In genomic region chr9:35061446-35061845, GRCm38 (mm10) we compare ENCODE assay signal across 9 mouse cellular contexts. TPM values are rescaled to one million over a fixed set of nuclear protein-coding genes. Genes with fewer than 3 reads are reported as not detected.
DNase-seq lines count a peak whose midpoint lies in the region.
"Had no signal": no experiment of that assay in that cellular context is flagged by ENCODE, and none has a peak within 500 bp of the region (broad histone marks: within the 10 kb centered on the region; RNA-seq: fewer than 3 reads in every experiment).

No protein-coding gene starts in this region.

- DNase-seq in cerebellum, adult 9-10 months, result peak; percentile 47
- DNase-seq in cerebellum, adult 11 months, result no peak
- DNase-seq in kidney, postnatal 14 days, result peak; percentile 3
- DNase-seq in kidney, postnatal 36 days, result no peak
- peak; percentile 15 to 17 for DNase-seq in urinary bladder, postnatal 4 days (ENCODE audit: low spot score in 2 of 2)
- no peak for DNase-seq in urinary bladder, postnatal 25 days (ENCODE audit: low spot score)
- no peak for DNase-seq in layer of hippocampus, postnatal 36 days
- no peak for DNase-seq in layer of hippocampus, adult 11-12 months (ENCODE audit: low spot score)
- DNase-seq: kidney, postnatal 10 days had no signal

RNA-seq across cellular contexts. Expression of gene St3gal4, which starts 57.6 kb away (rescaled TPM):
- 10 to 100 TPM; 25.0 to 25.7 TPM for total RNA-seq in layer of hippocampus, postnatal 36 days (2021)

Comparison
In these comparisons a context has a peak if more than half of its experiments do, and no peak if none do; other contexts are left out.
1. DNase-seq: peak in cerebellum, adult 9-10 months (single experiment), kidney, postnatal 14 days (single experiment) and urinary bladder, postnatal 4 days (2 of 2); none in cerebellum, adult 11 months (single experiment), kidney, postnatal 36 days (0 of 2), urinary bladder, postnatal 25 days (single experiment), layer of hippocampus, postnatal 36 days (0 of 2) and layer of hippocampus, adult 11-12 months (single experiment).